ENCODE assay signal across 9 mouse cellular contexts in genomic region chr11:44612681-44613410, GRCm38 (mm10). TPM values are rescaled to one million over a fixed set of nuclear protein-coding genes. Genes with fewer than 3 reads are reported as not detected.
DNase-seq lines count a peak whose midpoint lies in the region; ATAC-seq and TF ChIP-seq lines count a peak whose summit lies in the region.
"Had no signal": no experiment of that assay in that cellular context is flagged by ENCODE, and none has a peak within 500 bp of the region (broad histone marks: within the 10 kb centered on the region; RNA-seq: fewer than 3 reads in every experiment).

No protein-coding gene starts in this region.

- H3K4me3 ChIP-seq in testis, adult 2 months (ENCODE audit: control insufficient read depth, low read depth, low read length), result peak overlapping the region; percentile 46
- H3K4me3 ChIP-seq in forebrain, embryonic 16.5 days (replicated peaks; ENCODE audit: low read length), result peak overlapping the region; percentile 27
- peak overlapping the region; percentile 29 for H3K4me3 ChIP-seq in intestine, embryonic 15.5 days (replicated peaks)
- peak overlapping the region; percentile 33 for H3K4me3 ChIP-seq in lung, embryonic 16.5 days (ENCODE audit: low read length)
- H3K4me3 ChIP-seq in stomach, embryonic 16.5 days (replicated peaks; ENCODE audit: low read length), result peak overlapping the region; percentile 33

- no peaks in the 10 kb centered on the region for H3K9me3 ChIP-seq in forebrain, embryonic 16.5 days (ENCODE audit: control insufficient read depth, low read length)
- H3K9me3 ChIP-seq in intestine, embryonic 15.5 days, result no peaks in the 10 kb centered on the region
- H3K9me3 ChIP-seq in lung, embryonic 16.5 days (ENCODE audit: control insufficient read depth, low read length), result no peaks in the 10 kb centered on the region
- H3K9me3 ChIP-seq in stomach, embryonic 16.5 days (replicated peaks; ENCODE audit: control insufficient read depth, low read length), result no peaks in the 10 kb centered on the region

- no peak overlapping the region for H3K27ac ChIP-seq in testis, adult 2 months (ENCODE audit: control insufficient read depth, insufficient read depth, low read depth, low read length)
- H3K27ac ChIP-seq in forebrain, embryonic 16.5 days (ENCODE audit: low read length), result no peak overlapping the region
- no peak overlapping the region for H3K27ac ChIP-seq in intestine, embryonic 15.5 days
- H3K27ac ChIP-seq in lung, embryonic 16.5 days (ENCODE audit: low read length), result no peak overlapping the region
- no peak overlapping the region for H3K27ac ChIP-seq in stomach, embryonic 16.5 days (ENCODE audit: low read length)

- peaks cover 13% of the 10 kb centered on the region for H3K4me1 ChIP-seq in testis, adult 2 months (ENCODE audit: control insufficient read depth, insufficient read depth, low read length)
- peaks cover 23% of the 10 kb centered on the region for H3K4me1 ChIP-seq in forebrain, embryonic 16.5 days (replicated peaks; ENCODE audit: control insufficient read depth, insufficient read depth, low read length)
- H3K4me1 ChIP-seq in intestine, embryonic 15.5 days (replicated peaks), result peaks cover 23% of the 10 kb centered on the region
- peaks cover 20% of the 10 kb centered on the region for H3K4me1 ChIP-seq in lung, embryonic 16.5 days (replicated peaks; ENCODE audit: control insufficient read depth, insufficient read depth, low read length)
- H3K4me1 ChIP-seq in stomach, embryonic 16.5 days (ENCODE audit: control insufficient read depth, insufficient read depth, low read length), result peaks cover 25% of the 10 kb centered on the region

- no peak for ATAC-seq in forebrain, embryonic 16.5 days
- ATAC-seq in intestine, embryonic 15.5 days, result no peak
- ATAC-seq in lung, embryonic 16.5 days (ENCODE audit: low read depth), result no peak
- no peak for ATAC-seq in stomach, embryonic 16.5 days (ENCODE audit: insufficient read depth, low FRiP score)
- ATAC-seq in megakaryocyte-erythroid progenitor cell, adult 5-6 weeks (replicated peaks; ENCODE audit: low FRiP score, low TSS enrichment, poor library complexity, severe bottlenecking), result no peak

- DNase-seq in testis, postnatal 14 days (ENCODE audit: low spot score), result no peak
- no peak for DNase-seq in frontal cortex, postnatal 36 days (ENCODE audit: low spot score in 2 of 2)

- no peak for TF ChIP-seq POLR2A in testis, adult 2 months (IDR thresholded peaks at IDR 0.05; ENCODE audit: control insufficient read depth, low read depth, low read length)

- no peaks in the 10 kb centered on the region for H3K36me3 ChIP-seq in testis, adult 2 months (ENCODE audit: control insufficient read depth, insufficient read depth, low read length)
- no peaks in the 10 kb centered on the region for H3K36me3 ChIP-seq in forebrain, embryonic 16.5 days (ENCODE audit: control insufficient read depth, insufficient read depth)
- no peaks in the 10 kb centered on the region for H3K36me3 ChIP-seq in intestine, embryonic 15.5 days
- H3K36me3 ChIP-seq in lung, embryonic 16.5 days (ENCODE audit: control insufficient read depth, insufficient read depth, low read length), result no peaks in the 10 kb centered on the region
- H3K36me3 ChIP-seq in stomach, embryonic 16.5 days (ENCODE audit: control insufficient read depth, insufficient read depth, low read length), result no peaks in the 10 kb centered on the region

- under 1% methylated on average over 38 of the region's 38 CpGs for WGBS in forebrain, embryonic 16.5 days
- 3% methylated on average over 38 of the region's 38 CpGs for WGBS in intestine, embryonic 15.5 days
- WGBS in lung, embryonic 16.5 days, result 4% methylated on average over 38 of the region's 38 CpGs
- 7% methylated on average over 36 of the region's 38 CpGs for WGBS in stomach, embryonic 16.5 days

- H3K9ac ChIP-seq in forebrain, embryonic 16.5 days (replicated peaks; ENCODE audit: low read depth, low read length), result 0 out of 2 replicates have a peak overlapping the region, but pooled peaks have one; percentile 33
- peak overlapping the region; percentile 11; the same call in 1 of the 2 replicates for H3K9ac ChIP-seq in intestine, embryonic 15.5 days
- H3K9ac ChIP-seq in lung, embryonic 16.5 days (ENCODE audit: low read length), result 0 out of 2 replicates have a peak overlapping the region, but pooled peaks have one; percentile 1
- H3K9ac ChIP-seq in stomach, embryonic 16.5 days (ENCODE audit: low read length), result peak overlapping the region; percentile 41

- peak overlapping the region; percentile 45 for H3K4me2 ChIP-seq in forebrain, embryonic 16.5 days (ENCODE audit: low read length)
- H3K4me2 ChIP-seq in intestine, embryonic 15.5 days (replicated peaks), result peak overlapping the region; percentile 65
- H3K4me2 ChIP-seq in lung, embryonic 16.5 days (ENCODE audit: low read depth, low read length), result peak overlapping the region; percentile 49
- peak overlapping the region; percentile 49 for H3K4me2 ChIP-seq in stomach, embryonic 16.5 days (ENCODE audit: low read depth, low read length)

- no peak for TF ChIP-seq CTCF in testis, adult 2 months (IDR thresholded peaks at IDR 0.05; ENCODE audit: control insufficient read depth, insufficient read depth, insufficient replicate concordance, low read depth, low read length)

- peaks cover 6% of the 10 kb centered on the region; the same call in 1 of the 2 replicates for H3K27me3 ChIP-seq in testis, adult 2 months (ENCODE audit: control insufficient read depth, insufficient read depth, low read length)
- peaks cover 69% of the 10 kb centered on the region for H3K27me3 ChIP-seq in forebrain, embryonic 16.5 days (replicated peaks; ENCODE audit: control insufficient read depth, insufficient read depth, low read length)
- peaks cover 54% of the 10 kb centered on the region for H3K27me3 ChIP-seq in intestine, embryonic 15.5 days (replicated peaks)
- H3K27me3 ChIP-seq in lung, embryonic 16.5 days (ENCODE audit: control insufficient read depth, insufficient read depth, low read depth, low read length), result peaks cover 65% of the 10 kb centered on the region
- H3K27me3 ChIP-seq in stomach, embryonic 16.5 days (ENCODE audit: control insufficient read depth, insufficient read depth, low read length), result peaks cover 46% of the 10 kb centered on the region

RNA-seq across cellular contexts. Expression of gene Ebf1, which starts 4.3 kb away (rescaled TPM):
- polyA plus RNA-seq in testis, adult 2 months (2012; rRNA removed), result 1.1 and 1.2 TPM in 2 replicates
- polyA plus RNA-seq in forebrain, embryonic 16.5 days (2015; fragmentation: Nextera tagmentation; extraction: Ambion mirVana), result 33.9 and 43.7 TPM in 2 replicates
- 9.5 and 12.1 TPM in 2 replicates for polyA plus RNA-seq in intestine, embryonic 15.5 days (2015; fragmentation: Nextera tagmentation; extraction: Ambion mirVana)
- 11.9 and 12.8 TPM in 2 replicates for polyA plus RNA-seq in lung, embryonic 16.5 days (2015; fragmentation: Nextera tagmentation; extraction: Ambion mirVana)
- 11.5 and 12.4 TPM in 2 replicates for polyA plus RNA-seq in stomach, embryonic 16.5 days (2015; fragmentation: Nextera tagmentation; extraction: Ambion mirVana)
- 4.0 and 26.9 TPM in 2 replicates for total RNA-seq in megakaryocyte-erythroid progenitor cell, adult 5-6 weeks (2014; fragmentation: Nextera tagmentation)
- 2.9 TPM in 1 of 2 replicates, not detected in the other for total RNA-seq in megakaryocyte-erythroid progenitor cell, adult 5-6 weeks (2017)
- total RNA-seq: hematopoietic stem cell, adult 5-6 weeks had no signal
